Mouse (Mus musculus) ES-Bruce4 (cell line): ENCODE measurements around the gene Hcls1. TPM values are rescaled to one million over a fixed set of nuclear protein-coding genes. Genes with fewer than 3 reads are reported as not detected.
A peak's percentile ranks its signal among the peaks of the same experiment; 100 is the strongest.

ENCODE experiments used
- H3K27ac ChIP-seq: 2 replicates; pipeline ENCODE4 v1.5.1; 2012; ENCODE audit warnings: low read length, inconsistent platforms; ENCODE audit not compliant: insufficient read depth
- H3K27me3 ChIP-seq: 2 replicates; pipeline ENCODE4 v1.6.1; 2012; ENCODE audit warnings: mild to moderate bottlenecking, low read length, inconsistent platforms; ENCODE audit not compliant: control insufficient read depth, poor library complexity, insufficient read depth, severe bottlenecking
- H3K36me3 ChIP-seq: 2 replicates; pipeline ENCODE4 v1.6.1; 2012; ENCODE audit warnings: inconsistent platforms, mild to moderate bottlenecking, low read length, moderate library complexity; ENCODE audit not compliant: control insufficient read depth, poor library complexity, insufficient read depth, severe bottlenecking
- H3K4me1 ChIP-seq: one replicate; pipeline ENCODE4 v1.8.1; 2011; ENCODE audit warnings: low read length; ENCODE audit not compliant: control insufficient read depth, insufficient read depth
- H3K4me3 ChIP-seq: 2 replicates; pipeline ENCODE4 v1.5.1; 2011; ENCODE audit warnings: low read depth, mild to moderate bottlenecking, low read length
- H3K9ac ChIP-seq: 2 replicates; pipeline ENCODE4 v1.6.1; 2012; ENCODE audit warnings: low read depth, mild to moderate bottlenecking, inconsistent platforms; ENCODE audit not compliant: poor library complexity, severe bottlenecking
- H3K9me3 ChIP-seq: replicated peaks from 2 replicates; pipeline ENCODE4 v1.6.1; 2012; ENCODE audit warnings: mild to moderate bottlenecking, low read length, inconsistent platforms; ENCODE audit not compliant: control insufficient read depth, poor library complexity, insufficient read depth, severe bottlenecking
- CTCF ChIP-seq: IDR thresholded peaks from one replicate; pipeline ENCODE4 v1.8.1; 2011; ENCODE audit warnings: low read depth, low read length
- EP300 ChIP-seq: IDR thresholded peaks from 2 replicates; pipeline ENCODE4 v1.6.1; 2011; ENCODE audit warnings: low read depth, low read length; ENCODE audit not compliant: insufficient read depth
- POLR2A ChIP-seq: IDR thresholded peaks from one replicate; pipeline ENCODE4 v1.8.1; 2011; ENCODE audit warnings: low read length; ENCODE audit not compliant: insufficient read depth
- polyA plus RNA-seq: library from polyadenylated mRNA; stranded (reverse); fragments of >200 nt; gene quantifications from 2 replicates; pipeline ENCODE4 v1.2.4, GENCODE M21; 2011; ENCODE audit warnings: low read depth; ENCODE audit not compliant: missing spikeins, insufficient read depth, insufficient read length

Gene Hcls1
- not detected in 2 replicates for polyA plus RNA-seq

DNA sequence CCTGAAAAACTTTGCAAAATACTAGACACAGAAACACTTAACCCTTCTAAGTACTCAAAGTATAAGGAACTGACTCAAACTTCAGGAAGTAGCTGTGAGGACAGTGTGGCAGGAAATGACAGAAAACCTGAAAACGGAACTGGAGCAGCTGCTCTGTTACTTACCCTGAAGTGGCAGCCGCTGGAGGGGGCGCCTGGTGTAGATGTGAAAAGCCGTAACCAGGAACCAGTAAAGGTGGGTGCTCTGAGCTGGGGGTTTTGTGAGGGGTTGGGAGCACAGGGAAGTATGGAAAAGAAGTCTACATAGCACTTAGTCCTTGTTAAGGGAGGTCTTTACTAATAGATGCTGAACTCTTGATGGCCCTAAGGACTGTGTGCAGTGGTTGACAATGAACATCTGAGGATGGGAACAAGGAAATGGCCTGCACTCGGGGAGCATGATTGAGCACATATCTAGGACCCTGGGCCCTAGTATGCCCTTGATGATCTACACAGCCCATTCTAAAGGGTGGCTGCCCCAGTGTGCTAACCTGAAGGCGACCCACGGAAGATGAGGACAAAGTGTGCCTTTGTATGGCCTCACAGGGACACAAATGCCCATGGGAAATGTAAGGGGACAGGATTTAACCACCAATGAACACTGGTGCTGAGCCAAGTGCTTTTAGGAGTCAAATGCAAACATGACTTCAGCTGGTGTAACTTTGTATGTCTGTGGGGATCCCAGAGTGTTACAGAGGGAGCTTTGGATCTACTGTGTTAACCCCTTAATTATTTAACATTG lies at the start of gene Hcls1:
TSS of gene Hcls1 (plus strand) at position 143 of the 780 bp plus-strand sequence.
- Histone ChIP-seq H3K4me1 (no peaks in the 10 kb centered on the region), H3K9ac (no peak within 1 kb of the TSS), H3K9me3 (no peaks in the 10 kb centered on the region), H3K4me3 (no peak within 1 kb of the TSS), H3K27me3 (no peaks in the 10 kb centered on the region), H3K27ac (no peak within 1 kb of the TSS), H3K36me3 (peaks cover 4% of the 10 kb centered on the region; the same call in 1 of the 2 replicates)
- TF ChIP-seq EP300 (no peak), POLR2A (no peak), CTCF (no peak)

DNA sequence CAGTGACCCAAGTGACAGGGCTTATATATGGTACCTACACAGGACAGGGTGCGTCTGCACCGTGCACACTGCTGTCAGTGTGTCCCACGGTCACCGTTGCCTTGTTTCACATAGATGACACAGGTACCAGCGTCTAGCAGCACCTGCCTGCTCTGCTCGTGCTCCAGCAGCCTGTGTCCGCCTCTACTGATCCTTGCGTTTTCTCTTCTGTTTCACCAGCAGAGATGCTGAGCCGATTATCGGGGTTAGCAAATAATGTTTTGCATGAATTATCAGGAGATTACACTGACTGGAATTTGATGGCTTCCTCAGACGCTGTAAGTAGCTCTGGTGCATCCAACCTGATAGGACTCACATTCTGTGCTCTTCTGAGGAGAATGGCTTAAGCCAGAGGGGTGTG lies 48.9 kb upstream of the Hcls1 start:
- TF ChIP-seq EP300 = no peak
- TF ChIP-seq CTCF = no peak
- TF ChIP-seq POLR2A = no peak
- Histone ChIP-seq H3K4me1 (no peaks in the 10 kb centered on the region), H3K36me3 (0 out of 2 replicates have a peak, but pooled peaks cover 2% of the 10 kb centered on the region), H3K27me3 (no peaks in the 10 kb centered on the region), H3K9me3 (no peaks in the 10 kb centered on the region), H3K4me3 (no peak overlapping the region), H3K9ac (no peak overlapping the region), H3K27ac (no peak overlapping the region)

DNA sequence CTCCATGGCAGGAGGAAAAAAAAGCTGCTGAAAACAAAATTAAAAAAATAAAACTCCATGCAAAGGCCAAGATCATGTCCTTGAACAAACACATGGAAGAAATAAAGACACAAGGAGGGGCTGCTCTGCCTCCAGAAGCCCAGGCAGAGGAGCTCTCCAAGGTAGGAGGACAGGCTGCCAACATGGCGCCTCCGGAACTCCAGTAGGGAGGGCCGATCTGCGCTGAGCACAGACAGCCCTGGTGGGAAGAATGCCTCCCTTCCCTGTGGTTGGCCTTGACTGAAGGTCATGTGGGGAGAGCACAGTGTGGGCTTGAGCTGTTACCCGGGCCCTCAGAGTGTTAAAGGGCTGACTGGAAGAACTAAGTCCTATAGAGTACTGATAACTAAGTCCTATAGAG lies 47.2 kb upstream of the Hcls1 start:
- H3K27ac ChIP-seq = no peak overlapping the region
- TF ChIP-seq EP300 (no peak), POLR2A (no peak), CTCF (peak; percentile 8)
- H3K9me3 ChIP-seq = no peaks in the 10 kb centered on the region
- no peaks in the 10 kb centered on the region for H3K4me1 ChIP-seq
- no peaks in the 10 kb centered on the region for H3K27me3 ChIP-seq
- H3K9ac ChIP-seq = no peak overlapping the region
- H3K36me3 ChIP-seq = 0 out of 2 replicates have a peak, but pooled peaks cover 2% of the 10 kb centered on the region
- no peak overlapping the region for H3K4me3 ChIP-seq

DNA sequence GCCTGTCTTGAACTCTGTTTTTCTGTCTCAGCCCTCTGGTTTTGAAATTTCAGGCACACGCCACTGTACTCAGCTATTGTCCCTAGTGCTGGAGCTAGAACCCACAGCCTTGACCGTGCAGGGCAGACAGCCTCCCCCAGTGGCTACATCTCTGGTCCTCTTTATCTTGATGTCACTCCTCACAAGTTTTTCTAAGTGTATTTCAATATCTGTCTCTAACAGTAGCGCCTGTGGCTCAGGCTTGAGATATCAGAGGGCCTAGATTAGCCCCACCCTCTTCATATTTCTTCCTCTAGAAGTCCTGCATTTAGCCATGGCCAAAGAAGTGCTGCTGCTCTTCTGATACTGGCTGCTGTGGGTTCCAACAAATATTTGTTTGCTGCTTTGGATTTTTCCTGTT lies 44.2 kb upstream of the Hcls1 start:
- H3K36me3 ChIP-seq = 0 out of 2 replicates have a peak, but pooled peaks cover 2% of the 10 kb centered on the region

DNA sequence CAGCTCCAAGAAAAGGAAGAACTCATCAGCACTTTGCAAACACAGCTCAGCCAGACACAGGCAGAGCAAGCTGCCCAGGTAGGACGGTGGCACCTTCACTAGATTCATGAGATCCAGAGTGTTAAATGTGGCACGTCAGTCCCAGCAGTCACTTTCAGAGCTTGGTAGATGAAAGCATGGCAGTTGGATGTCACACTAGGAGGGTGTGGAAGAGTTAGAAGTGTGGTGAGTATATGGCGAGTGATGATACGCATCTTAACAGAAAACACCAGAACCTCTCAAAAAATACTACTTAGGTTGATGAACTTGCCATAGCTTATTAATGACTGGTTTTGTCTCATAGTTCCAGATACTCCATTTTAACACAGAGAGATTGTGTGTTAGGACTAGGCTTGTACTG lies 43.4 kb upstream of the Hcls1 start:
- TF ChIP-seq POLR2A (no peak), EP300 (no peak), CTCF (no peak)
- Histone ChIP-seq H3K9ac (no peak overlapping the region), H3K36me3 (no peaks in the 10 kb centered on the region), H3K27ac (no peak overlapping the region), H3K9me3 (no peaks in the 10 kb centered on the region), H3K4me3 (no peak overlapping the region), H3K4me1 (no peaks in the 10 kb centered on the region), H3K27me3 (no peaks in the 10 kb centered on the region)

More for the DNA sequence above, 44.2 kb upstream of the Hcls1 start:
- H3K9ac ChIP-seq = no peak overlapping the region
- H3K4me3 ChIP-seq = no peak overlapping the region
- no peak overlapping the region for H3K27ac ChIP-seq
- TF ChIP-seq CTCF (no peak), POLR2A (no peak), EP300 (no peak)
- H3K27me3 ChIP-seq = no peaks in the 10 kb centered on the region
- no peaks in the 10 kb centered on the region for H3K4me1 ChIP-seq
- no peaks in the 10 kb centered on the region for H3K9me3 ChIP-seq

DNA sequence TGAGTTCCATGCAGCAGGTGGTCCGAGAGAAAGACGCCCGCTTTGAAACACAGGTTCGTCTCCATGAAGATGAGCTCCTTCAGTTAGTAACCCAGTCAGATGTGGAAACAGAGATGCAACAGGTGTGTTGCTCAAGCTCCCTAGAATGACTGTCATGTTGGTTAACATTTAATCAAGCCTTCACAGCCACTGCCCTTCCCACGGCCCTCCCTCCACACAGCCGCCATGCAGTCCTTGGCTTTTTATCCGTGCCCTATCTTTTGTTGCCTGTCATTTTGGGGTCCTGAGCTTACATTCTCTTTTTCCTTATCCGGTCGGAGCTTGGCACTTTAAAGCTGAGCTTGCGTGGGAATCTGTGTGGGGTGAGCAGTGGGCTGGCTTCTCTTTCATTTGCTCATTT lies 41.5 kb upstream of the Hcls1 start:
- TF ChIP-seq CTCF (no peak), EP300 (no peak), POLR2A (no peak)
- no peak overlapping the region for H3K27ac ChIP-seq
- no peaks in the 10 kb centered on the region for H3K9me3 ChIP-seq
- H3K9ac ChIP-seq = no peak overlapping the region
- no peaks in the 10 kb centered on the region for H3K4me1 ChIP-seq
- H3K4me3 ChIP-seq = no peak overlapping the region
- H3K27me3 ChIP-seq = no peaks in the 10 kb centered on the region
- H3K36me3 ChIP-seq = no peaks in the 10 kb centered on the region
